Mouse (Mus musculus) right cerebral cortex, adult 2 months (tissue): Measurements from ENCODE around the gene Cabp4.
"Not testable (repeated sequence)": the region's sequence is repeated elsewhere in the genome, so short reads cannot be mapped to it uniquely, and the experiment has no call there.

ENCODE experiments used
- DNase-seq, 2 experiments: peaks; one replicate each; pipeline ENCODE4 v3.0.0; 2021 to 2022; ENCODE audit warnings: low spot score in 2 of 2

Cabp4 gene

GRCm38 (mm10) chr19:4125268-4125667, 18.6 kb downstream of the Cabp4 start:
- peak in 1 of 2 experiments; percentile 49 for DNase-seq

DNA sequence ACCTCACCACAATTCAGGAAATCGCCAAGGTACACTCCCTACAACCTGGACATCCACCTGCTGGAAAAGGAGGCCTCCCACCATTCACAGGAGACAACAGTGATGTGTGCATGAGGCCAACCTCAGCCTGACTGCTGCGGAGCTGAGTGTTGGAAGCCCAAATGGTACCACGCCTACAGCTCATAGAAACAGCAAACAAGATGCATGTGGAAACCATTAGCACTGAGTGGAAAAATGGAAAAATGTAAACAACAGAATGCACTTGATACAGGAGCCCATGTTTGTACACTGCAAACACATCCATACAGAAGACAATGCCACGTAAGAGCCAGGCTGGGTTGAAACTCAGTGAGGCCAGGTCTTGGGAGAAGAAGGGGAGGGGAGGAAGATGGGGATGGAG, 19.4 kb downstream of the Cabp4 start:
- no peak for DNase-seq

- DNase-seq: no peak
Measured at GRCm38 (mm10) chr19:4122411-4123370, 21.1 kb downstream of the Cabp4 start.

GRCm38 (mm10) chr19:4121896-4122295, 21.9 kb downstream of the Cabp4 start:
- not testable (repeated sequence) for DNase-seq

DNA sequence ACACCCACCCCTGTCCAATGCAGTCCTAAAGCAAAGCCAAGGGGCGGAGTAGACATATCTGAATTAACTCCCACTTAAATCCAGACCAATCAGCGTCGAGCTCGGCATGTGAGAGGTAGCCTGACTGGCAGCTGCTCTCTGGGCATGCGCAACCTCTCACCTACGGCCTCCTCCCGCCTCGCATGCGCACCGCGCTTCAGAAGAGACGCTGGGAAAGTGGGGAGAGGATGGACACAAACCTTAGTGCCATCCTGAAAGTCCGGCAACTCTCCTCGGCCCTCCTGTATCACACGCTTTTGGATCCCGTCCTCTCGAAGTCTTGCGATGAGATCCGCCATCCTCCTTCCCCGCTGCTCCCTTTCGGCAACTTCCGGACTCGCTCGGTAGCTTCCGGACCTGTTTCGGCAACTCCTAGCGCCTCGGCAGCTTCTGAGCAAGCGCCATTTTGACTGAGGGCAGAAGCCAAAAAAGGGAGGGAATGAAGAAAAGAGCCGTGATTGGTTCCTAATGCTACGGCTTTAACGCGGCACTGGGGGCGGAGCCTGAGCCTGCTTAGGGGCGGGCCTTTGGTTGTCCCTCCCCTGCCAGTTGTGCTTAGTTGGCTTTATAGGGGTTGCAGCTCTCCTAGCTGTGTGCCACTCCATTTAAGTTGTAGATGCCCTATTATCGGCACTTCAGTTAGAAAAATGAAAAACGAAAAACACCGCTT, 22.6 kb downstream of the Cabp4 start:
- DNase-seq: peak; percentile 98

GRCm38 (mm10) chr19:4120496-4120895, 23.3 kb downstream of the Cabp4 start:
- DNase-seq: no peak

DNA sequence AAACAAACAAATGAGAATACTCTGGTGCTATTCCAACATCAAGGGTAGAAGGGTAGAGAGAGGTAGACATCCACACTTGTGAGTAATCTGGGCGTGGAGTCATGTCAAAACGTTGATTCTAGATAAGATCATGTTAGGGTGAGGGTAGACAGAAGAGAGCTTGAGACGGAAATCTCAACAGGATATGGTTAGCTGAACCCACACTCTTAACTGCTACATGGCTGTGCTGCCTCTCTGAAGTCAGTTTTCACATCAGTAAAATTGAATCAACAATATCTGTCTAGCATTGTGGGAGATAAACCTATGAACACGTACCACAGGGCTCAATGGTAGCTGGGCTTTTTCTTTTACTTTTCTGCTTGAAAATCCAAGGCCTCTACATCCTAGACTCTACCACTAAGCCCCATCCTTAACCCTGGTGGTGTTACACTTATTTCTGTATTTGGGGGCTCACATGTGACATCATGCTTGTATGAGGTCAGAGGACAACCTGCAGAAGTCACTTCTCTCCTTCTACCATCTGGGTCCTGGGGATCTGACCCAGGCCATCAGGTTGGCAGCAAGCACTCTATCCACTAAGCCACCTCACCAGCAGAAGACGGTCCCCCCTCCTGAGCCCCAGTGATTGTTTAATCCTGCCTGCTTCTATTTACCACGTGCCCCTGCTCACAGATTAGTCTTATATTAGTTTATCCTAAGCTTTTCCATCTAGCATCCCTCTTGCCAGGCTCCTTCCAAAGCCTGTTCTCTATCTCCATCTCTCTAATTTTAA, 23.9 kb downstream of the Cabp4 start:
- DNase-seq: no peak

GRCm38 (mm10) chr19:4118350-4118749, 25.5 kb downstream of the Cabp4 start:
- DNase-seq: no peak

DNA sequence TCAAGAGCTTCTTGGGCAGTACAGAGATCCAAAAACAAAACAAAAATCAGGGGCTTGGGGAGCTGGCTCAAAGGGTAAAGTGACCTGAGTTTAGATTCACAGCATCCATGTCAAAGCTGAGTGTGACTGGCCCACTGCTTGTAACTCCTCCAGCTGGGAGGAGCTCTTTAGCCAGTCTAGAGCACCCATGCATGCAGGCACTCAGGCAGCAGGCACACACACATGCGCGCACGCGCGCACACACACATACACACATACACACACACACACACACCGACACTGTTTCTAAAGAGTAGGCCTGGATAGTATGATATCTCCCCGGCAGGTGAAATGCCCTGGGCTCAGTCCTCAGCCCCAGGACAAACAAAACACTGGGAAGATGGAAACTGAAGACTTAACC, 26.8 kb downstream of the Cabp4 start:
- DNase-seq: no peak

GRCm38 (mm10) chr19:4115816-4116215, 28.0 kb downstream of the Cabp4 start:
- DNase-seq: no peak

DNA sequence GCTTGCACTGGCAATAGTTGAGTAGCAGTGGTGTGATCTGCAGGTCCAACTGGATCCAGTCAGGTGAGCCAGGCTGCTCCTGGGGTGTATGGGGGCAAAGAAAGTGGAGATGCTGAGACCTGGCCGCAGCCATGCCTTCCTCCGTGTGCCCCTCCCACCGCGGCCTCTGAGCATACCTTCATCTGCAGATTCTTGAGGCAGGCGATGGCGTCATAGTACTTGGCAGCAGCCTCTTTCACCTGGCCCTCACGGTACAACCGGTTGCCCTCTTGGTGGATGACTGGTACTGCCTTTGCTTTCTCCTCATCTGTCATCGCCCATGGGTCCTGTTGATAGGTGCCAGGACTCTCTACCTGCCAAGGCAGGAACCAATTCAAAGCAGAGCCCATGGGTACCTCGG, 28.7 kb downstream of the Cabp4 start:
- DNase-seq: no peak

DNA sequence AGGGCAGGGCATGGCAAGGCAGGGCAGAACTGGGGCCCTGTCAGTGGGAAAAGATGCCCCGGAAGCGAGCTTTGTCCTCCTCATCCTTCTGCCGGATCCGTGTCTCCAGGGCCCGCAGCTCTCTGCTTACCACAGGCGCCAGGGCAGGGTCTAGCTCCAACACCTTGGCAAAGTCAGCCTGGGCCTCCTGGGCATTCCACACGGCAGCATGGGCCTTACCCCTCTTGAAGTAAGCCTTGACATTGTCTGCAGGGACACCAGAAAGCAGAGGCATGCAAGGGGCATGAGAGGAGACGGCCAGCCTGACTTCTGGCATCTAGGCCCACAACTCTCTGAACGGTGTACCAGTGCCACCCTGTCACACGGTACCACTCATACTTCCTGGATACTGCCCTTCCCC, 29.3 kb downstream of the Cabp4 start:
- no peak for DNase-seq

GRCm38 (mm10) chr19:4113806-4114230, 30.0 kb downstream of the Cabp4 start:
- DNase-seq: no peak

- peak; percentile 81 to 86 for DNase-seq
Measured at GRCm38 (mm10) chr19:4113186-4113805, 30.5 kb downstream of the Cabp4 start.

DNA sequence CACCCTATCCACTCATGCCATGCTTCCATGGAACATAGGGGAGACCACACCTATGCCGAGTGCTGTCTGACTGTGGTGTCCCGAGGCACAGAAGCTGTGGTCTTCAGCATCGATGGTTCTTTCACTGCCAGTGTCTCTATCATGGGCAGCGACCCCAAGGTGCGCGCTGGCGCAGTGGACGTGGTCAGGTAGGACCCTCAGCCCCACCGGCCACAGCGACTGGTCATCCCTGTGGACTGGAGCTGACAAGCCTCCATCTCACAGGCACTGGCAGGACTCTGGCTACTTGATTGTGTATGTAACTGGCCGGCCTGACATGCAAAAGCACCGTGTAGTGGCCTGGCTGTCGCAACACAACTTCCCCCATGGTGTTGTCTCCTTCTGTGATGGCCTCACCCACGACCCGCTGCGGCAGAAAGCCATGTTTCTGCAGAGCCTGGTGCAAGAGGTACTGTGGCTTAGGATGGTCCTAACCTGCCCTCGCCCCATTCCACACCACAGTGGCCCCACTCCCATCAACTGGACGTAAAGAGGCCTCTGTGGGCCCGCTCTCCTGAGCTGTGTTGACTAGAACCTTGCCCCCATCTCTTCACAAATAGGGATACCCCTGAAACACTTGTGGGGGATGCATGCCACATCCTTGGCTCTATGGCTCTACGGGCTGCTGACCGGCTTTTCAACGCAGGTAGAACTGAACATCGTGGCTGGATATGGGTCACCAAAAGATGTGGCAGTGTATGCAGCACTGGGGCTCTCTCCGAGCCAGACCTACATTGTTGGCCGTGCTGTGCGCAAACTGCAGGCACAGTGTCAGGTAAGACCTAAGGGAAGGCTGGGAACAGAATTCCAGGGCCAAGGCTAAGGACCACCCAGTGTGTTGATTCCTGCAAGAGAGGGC, 31.5 kb downstream of the Cabp4 start:
- no peak for DNase-seq

- DNase-seq: no peak
Measured at GRCm38 (mm10) chr19:4108535-4108934, 35.3 kb downstream of the Cabp4 start.

- DNase-seq: no peak
Measured at GRCm38 (mm10) chr19:4106654-4107053, 37.2 kb downstream of the Cabp4 start.

- no peak for DNase-seq
Measured at GRCm38 (mm10) chr19:4104675-4105194, 39.1 kb downstream of the Cabp4 start.

GRCm38 (mm10) chr19:4103792-4104191, 40.0 kb downstream of the Cabp4 start:
- no peak for DNase-seq

DNA sequence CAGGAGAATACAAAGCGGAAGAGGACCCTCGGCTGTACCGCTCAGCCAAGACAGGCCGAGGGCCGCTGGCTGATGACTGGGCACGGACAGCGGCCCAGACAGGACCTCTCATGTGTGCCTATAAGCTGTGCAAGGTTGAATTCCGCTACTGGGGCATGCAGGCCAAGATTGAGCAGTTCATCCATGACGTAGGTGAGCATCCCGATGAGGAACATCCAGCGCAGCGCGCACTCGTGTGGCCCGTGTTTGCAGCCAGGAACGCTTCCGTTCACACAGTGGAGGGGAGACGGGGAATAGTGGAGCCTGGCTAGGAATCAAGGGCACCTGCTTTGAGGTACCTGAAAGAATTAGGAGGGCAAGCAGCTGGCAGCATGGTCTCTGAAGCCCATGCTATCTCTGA, 40.5 kb downstream of the Cabp4 start:
- no peak for DNase-seq
